Mouse (Mus musculus): ENCODE measurements at regions not wholly inside any gene's neighbourhood (a gene's known extent, or its start where the extent isn't known, plus 50 kb on each side); places are given as distances from the start of the nearest gene placed in this dataset.
A peak's percentile ranks its signal among the peaks of the same experiment; 100 is the strongest.

- DNase-seq (ENCODE audit: low spot score), result no peak
Measured at GRCm38 (mm10) chr6:49637654-49638053, 184.9 kb upstream of the Npy start.

GRCm38 (mm10) chr6:49641256-49641655 is 181.3 kb upstream of the Npy start:
- no peak for DNase-seq (ENCODE audit: low spot score)

GRCm38 (mm10) chr6:49654541-49655130 is 167.9 kb upstream of the Npy start:
- DNase-seq (ENCODE audit: low spot score), result peak; percentile 6

GRCm38 (mm10) chr6:49655241-49655640 is 167.3 kb upstream of the Npy start:
- no peak for DNase-seq (ENCODE audit: low spot score)

GRCm38 (mm10) chr6:49656359-49657280 is 165.9 kb upstream of the Npy start:
- peak; percentile 65 for DNase-seq (ENCODE audit: low spot score)

- DNase-seq (ENCODE audit: low spot score), result no peak
Measured at GRCm38 (mm10) chr6:49657988-49658387, 164.5 kb upstream of the Npy start.

GRCm38 (mm10) chr6:49670991-49671390 is 151.5 kb upstream of the Npy start:
- peak; percentile 11 for DNase-seq (ENCODE audit: low spot score)

- no peak for DNase-seq (ENCODE audit: low spot score)
Measured at GRCm38 (mm10) chr6:49671912-49672311, 150.6 kb upstream of the Npy start.

- no peak for DNase-seq (ENCODE audit: low spot score)
Measured at GRCm38 (mm10) chr6:49686776-49687175, 135.7 kb upstream of the Npy start.

- DNase-seq (ENCODE audit: low spot score), result no peak
Measured at GRCm38 (mm10) chr6:49692032-49692539, 130.4 kb upstream of the Npy start.

GRCm38 (mm10) chr6:49694851-49695250 is 127.7 kb upstream of the Npy start:
- no peak for DNase-seq (ENCODE audit: low spot score)

GRCm38 (mm10) chr6:49696990-49697389 is 125.5 kb upstream of the Npy start:
- DNase-seq (ENCODE audit: low spot score), result no peak

- no peak for DNase-seq (ENCODE audit: low spot score)
Measured at GRCm38 (mm10) chr6:49701453-49701852, 121.1 kb upstream of the Npy start.

GRCm38 (mm10) chr6:49712980-49713379 is 109.5 kb upstream of the Npy start:
- DNase-seq (ENCODE audit: low spot score), result no peak

- DNase-seq (ENCODE audit: low spot score), result no peak
Measured at GRCm38 (mm10) chr6:49716520-49716919, 106.0 kb upstream of the Npy start.

GRCm38 (mm10) chr6:49716945-49717344 is 105.6 kb upstream of the Npy start:
- no peak for DNase-seq (ENCODE audit: low spot score)

GRCm38 (mm10) chr6:49733191-49733590 is 89.3 kb upstream of the Npy start:
- no peak for DNase-seq (ENCODE audit: low spot score)

- DNase-seq (ENCODE audit: low spot score), result no peak
Measured at GRCm38 (mm10) chr6:49743157-49743556, 79.4 kb upstream of the Npy start.

- no peak for DNase-seq (ENCODE audit: low spot score)
Measured at GRCm38 (mm10) chr6:49745301-49745700, 77.2 kb upstream of the Npy start.

- DNase-seq (ENCODE audit: low spot score), result no peak
Measured at GRCm38 (mm10) chr6:49750544-49750943, 72.0 kb upstream of the Npy start.

GRCm38 (mm10) chr6:49759614-49760013 is 62.9 kb upstream of the Npy start:
- DNase-seq (ENCODE audit: low spot score), result no peak

- no peak for DNase-seq (ENCODE audit: low spot score)
Measured at GRCm38 (mm10) chr6:49764746-49765145, 57.8 kb upstream of the Npy start.

All from urinary bladder, postnatal 14 days (tissue).